In the genomic region with DNA sequence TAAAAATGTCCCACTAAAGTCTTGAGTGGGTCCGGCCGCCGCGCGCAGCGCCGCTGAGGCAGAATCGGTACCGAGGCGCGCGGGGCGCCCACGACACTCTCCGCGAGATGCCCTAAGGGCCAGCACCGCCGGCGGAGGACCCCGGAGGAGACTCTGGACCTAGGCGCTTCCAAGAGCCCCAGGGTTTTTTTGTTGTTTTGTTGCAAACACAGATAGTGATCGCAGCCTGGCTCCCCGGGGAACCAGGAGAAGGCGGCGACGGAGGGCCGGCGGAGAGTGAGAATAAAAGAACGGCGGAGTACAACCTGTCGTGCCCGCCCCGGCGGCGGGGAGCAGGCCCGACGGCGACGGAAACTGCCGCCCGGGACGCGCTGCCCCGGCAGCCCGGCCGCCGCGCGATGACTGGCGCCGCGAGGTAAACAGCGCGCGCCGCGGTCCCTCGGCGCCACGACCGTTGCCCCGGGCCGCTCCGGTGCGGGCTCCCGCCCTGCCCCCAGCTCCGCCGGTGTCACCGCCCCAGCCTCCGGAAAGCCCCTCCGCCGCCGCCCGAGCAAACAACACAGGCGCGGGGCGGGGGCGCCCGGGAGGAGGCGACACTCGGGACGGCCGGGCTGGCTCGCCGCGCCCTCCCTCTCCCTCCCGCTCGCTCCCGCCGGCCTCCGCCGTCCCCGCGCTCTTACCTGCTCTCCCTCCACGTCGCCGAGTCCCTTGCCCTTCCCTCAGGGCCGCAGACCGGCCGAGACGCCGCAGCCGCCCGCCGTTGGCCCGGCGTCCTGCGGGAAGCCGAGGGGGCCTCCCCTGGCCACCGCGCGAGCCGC, we compare ENCODE assay signal across 9 mouse cellular contexts. TPM values are rescaled to one million over a fixed set of nuclear protein-coding genes. Genes with fewer than 3 reads are reported as not detected.
DNase-seq lines count a peak whose midpoint lies in the region; ATAC-seq lines count a peak whose summit lies in the region.
"Had no signal": no experiment of that assay in that cellular context is flagged by ENCODE, and none has a peak within 500 bp of the region (broad histone marks: within the 10 kb centered on the region; RNA-seq: fewer than 3 reads in every experiment).

No protein-coding gene starts in this region.

- peak overlapping the region; percentile 95 for H3K9ac ChIP-seq in hindbrain, embryonic 14.5 days

- peak overlapping the region; percentile 98 for H3K4me3 ChIP-seq in hindbrain, embryonic 14.5 days (replicated peaks; ENCODE audit: low read length)

- H3K27ac ChIP-seq in hindbrain, embryonic 14.5 days = peak overlapping the region; percentile 98

- under 1% methylated on average over 106 of the region's 113 CpGs for WGBS in hindbrain, embryonic 14.5 days

- H3K27me3 ChIP-seq in hindbrain, embryonic 14.5 days (ENCODE audit: control insufficient read depth, insufficient read depth, low read length) = no peaks in the 10 kb centered on the region

- H3K4me1 ChIP-seq in hindbrain, embryonic 14.5 days (replicated peaks; ENCODE audit: control insufficient read depth, insufficient read depth, low read length) = peaks cover 15% of the 10 kb centered on the region; the same call in 1 of the 2 replicates

- ATAC-seq in cerebellum, adult (ENCODE audit: insufficient number of reproducible peaks, low FRiP score, low TSS enrichment) = peak; percentile 55
- peak; percentile 16; the same call in 1 of the 2 replicates for ATAC-seq in erythroid progenitor cell, adult 5-6 weeks (replicated peaks; ENCODE audit: low FRiP score, poor library complexity, severe bottlenecking)
- ATAC-seq in hindbrain, embryonic 14.5 days (ENCODE audit: low FRiP score) = peak; percentile 61
- 0 out of 2 replicates have a peak, but pooled peaks have one; percentile 1 for ATAC-seq in megakaryocyte-erythroid progenitor cell, adult 5-6 weeks (replicated peaks; ENCODE audit: low FRiP score, low TSS enrichment, poor library complexity, severe bottlenecking)

- no peak for DNase-seq in cerebellum, adult 8-10 months
- DNase-seq in adrenal gland, postnatal 10 days = peak; percentile 68
- no peak for DNase-seq in hindbrain, embryonic 14.5 days (ENCODE audit: low spot score)
- peak; percentile 40 for DNase-seq in left cerebral cortex, postnatal 4 days
- peak; percentile 56 to 63 for DNase-seq in spleen, postnatal 36 days (ENCODE audit: low spot score in 2 of 2)

- no peaks in the 10 kb centered on the region for H3K9me3 ChIP-seq in hindbrain, embryonic 14.5 days (ENCODE audit: control insufficient read depth, low read length)

- H3K4me2 ChIP-seq in hindbrain, embryonic 14.5 days (replicated peaks) = peak overlapping the region; percentile 94

- intact Hi-C loops in left cerebral cortex, postnatal 4 days (cut with DNase I) = no loop called here

- no peaks in the 10 kb centered on the region for H3K36me3 ChIP-seq in hindbrain, embryonic 14.5 days (replicated peaks; ENCODE audit: control insufficient read depth, insufficient read depth)

RNA-seq across cellular contexts. Expression of gene Elf2, which starts 0.5 kb away (rescaled TPM):
- total RNA-seq in adrenal gland, postnatal 10 days (2021) = 10 to 100 TPM; 84.3 to 94.5 TPM
- total RNA-seq in erythroid progenitor cell, adult 5-6 weeks (2015; ENCODE audit: low replicate concordance) = 35.0 and 53.2 TPM in 2 replicates
- 90.9 and 107 TPM in 2 replicates for total RNA-seq in erythroid progenitor cell, adult 5-6 weeks (2017; ENCODE audit: low replicate concordance)
- 29.0 and 35.0 TPM in 2 replicates for polyA plus RNA-seq in hindbrain, embryonic 14.5 days (2014; fragmentation: Nextera tagmentation; extraction: Ambion mirVana)
- 10 to 100 TPM; 37.1 to 42.6 TPM for total RNA-seq in left cerebral cortex, postnatal 4 days (2021)
- total RNA-seq in megakaryocyte-erythroid progenitor cell, adult 5-6 weeks (2014; fragmentation: Nextera tagmentation) = 68.1 and 69.2 TPM in 2 replicates
- total RNA-seq in megakaryocyte-erythroid progenitor cell, adult 5-6 weeks (2017) = 117 and 122 TPM in 2 replicates

RNA-seq across cellular contexts. Expression of gene Mgarp, which starts 56.6 kb away (rescaled TPM):
- 100 to 1,000 TPM; 235 to 238 TPM for total RNA-seq in adrenal gland, postnatal 10 days (2021)
- not detected in 2 replicates for total RNA-seq in erythroid progenitor cell, adult 5-6 weeks (2015; ENCODE audit: low replicate concordance)
- total RNA-seq in erythroid progenitor cell, adult 5-6 weeks (2017; ENCODE audit: low replicate concordance) = 0.51 and 3.9 TPM in 2 replicates
- 0.16 and 1.3 TPM in 2 replicates for polyA plus RNA-seq in hindbrain, embryonic 14.5 days (2014; fragmentation: Nextera tagmentation; extraction: Ambion mirVana)
- not detected for total RNA-seq in left cerebral cortex, postnatal 4 days (2021)
- total RNA-seq in megakaryocyte-erythroid progenitor cell, adult 5-6 weeks (2014; fragmentation: Nextera tagmentation) = not detected in 2 replicates
- not detected in 2 replicates for total RNA-seq in megakaryocyte-erythroid progenitor cell, adult 5-6 weeks (2017)
- total RNA-seq: left cerebral cortex, postnatal 10 days had no signal

Comparison
In these comparisons a context has a peak if more than half of its experiments do, and no peak if none do; other contexts are left out.
1. ATAC-seq: peak in every context shown above with its lines; median percentile 61 in hindbrain, embryonic 14.5 days; 55 in cerebellum, adult; 16 in erythroid progenitor cell, adult 5-6 weeks; 1 in megakaryocyte-erythroid progenitor cell, adult 5-6 weeks.
2. DNase-seq: peak in adrenal gland, postnatal 10 days (single experiment), left cerebral cortex, postnatal 4 days (single experiment) and spleen, postnatal 36 days (2 of 2); none in cerebellum, adult 8-10 months (single experiment) and hindbrain, embryonic 14.5 days (single experiment).
3. RNA of gene Mgarp, which starts 56.6 kb away (total RNA-seq): 235 to 238 TPM in adrenal gland, postnatal 10 days; 0.51 to 3.9 TPM in erythroid progenitor cell, adult 5-6 weeks, not detected in left cerebral cortex, postnatal 4 days and not detected in megakaryocyte-erythroid progenitor cell, adult 5-6 weeks; every median in the first group is over 10 times any median in the second.